Mouse (Mus musculus) MEL (cell line): ENCODE measurements around the gene Kctd11. TPM values are rescaled to one million over a fixed set of nuclear protein-coding genes. Genes with fewer than 3 reads are reported as not detected.
"Not testable (repeated sequence)": the region's sequence is repeated elsewhere in the genome, so short reads cannot be mapped to it uniquely, and the experiment has no call there.

Source experiments
- DNase-seq: peaks from one replicate; pipeline ENCODE4 v3.0.0; 2011; ENCODE audit warnings: low read depth, low spot score
- H3K27ac ChIP-seq: 2 replicates; pipeline ENCODE4 v1.5.1; 2012; ENCODE audit warnings: low read depth, mild to moderate bottlenecking, control low read depth, low read length, moderate library complexity; ENCODE audit not compliant: control insufficient read depth
- H3K27me3 ChIP-seq, 2 experiments: fragments of 150-350 bp in 1 of 2; sonication (generic) in 1 of 2; 2 replicates each; pipeline ENCODE4 v1.6.1; 2012; ENCODE audit warnings: low read length in 2 of 2, mild to moderate bottlenecking in 2 of 2, improper control_type of control experiment in 1 of 2, moderate library complexity in 1 of 2; ENCODE audit not compliant: insufficient read depth in 2 of 2, control insufficient read depth in 1 of 2
- H3K36me3 ChIP-seq, 2 experiments: 2 replicates each; pipeline ENCODE4 v1.6.1; 2012 to 2014; ENCODE audit warnings: low read length in 2 of 2, improper control_type of control experiment in 1 of 2, inconsistent platforms in 1 of 2, mild to moderate bottlenecking in 1 of 2; ENCODE audit not compliant: insufficient read depth in 2 of 2, control insufficient read depth in 1 of 2
- H3K4me1 ChIP-seq, 2 experiments: fragments of 150-350 bp in 1 of 2; sonication (generic) in 1 of 2; 2 replicates each; pipeline ENCODE4 v1.6.1; 2012; ENCODE audit warnings: low read length in 2 of 2, improper control_type of control experiment in 1 of 2, mild to moderate bottlenecking in 1 of 2; ENCODE audit not compliant: insufficient read depth in 2 of 2, control insufficient read depth in 1 of 2
- H3K4me3 ChIP-seq, 2 experiments: fragments of 150-350 bp in 1 of 2; sonication (generic) in 1 of 2; 2 replicates each; pipeline ENCODE4 v1.5.1; 2012; ENCODE audit warnings: low read depth in 2 of 2, low read length in 2 of 2, mild to moderate bottlenecking in 2 of 2, moderate library complexity in 2 of 2, control low read depth in 1 of 2, improper control_type of control experiment in 1 of 2; ENCODE audit not compliant: control insufficient read depth in 1 of 2, insufficient read depth in 1 of 2
- H3K79me2 ChIP-seq: 2 replicates; pipeline ENCODE4 v1.6.1; 2012; ENCODE audit warnings: mild to moderate bottlenecking, low read length, moderate library complexity; ENCODE audit not compliant: control insufficient read depth, poor library complexity, insufficient read depth
- H3K9ac ChIP-seq: 2 replicates; pipeline ENCODE4 v1.6.1; 2012; ENCODE audit warnings: low read depth, mild to moderate bottlenecking, control low read depth, low read length, moderate library complexity; ENCODE audit not compliant: control insufficient read depth, poor library complexity, severe bottlenecking
- H3K9me3 ChIP-seq: fragments of 150-350 bp; sonication (generic); replicated peaks from 2 replicates; pipeline ENCODE4 v1.6.1; 2012; ENCODE audit warnings: mild to moderate bottlenecking, low read length, improper control_type of control experiment, moderate library complexity; ENCODE audit not compliant: insufficient read depth
- CTCF ChIP-seq, 3 experiments: IDR thresholded peaks in 2 of 3; conservative IDR thresholded peaks in 1 of 3; 2 replicates each; pipeline ENCODE4 v1.5.1; 2011 to 2012; ENCODE audit warnings: low read length in 3 of 3, low read depth in 2 of 3, mild to moderate bottlenecking in 2 of 3, improper control_type of control experiment in 1 of 3, inconsistent platforms in 1 of 3, mixed read lengths in 1 of 3, moderate library complexity in 1 of 3; ENCODE audit not compliant: control insufficient read depth in 1 of 3, insufficient read depth in 1 of 3, poor library complexity in 1 of 3, severe bottlenecking in 1 of 3
- E2F4 ChIP-seq: IDR thresholded peaks from 2 replicates; pipeline ENCODE4 v1.6.1; 2011; ENCODE audit warnings: low read depth, low read length, improper control_type of control experiment, borderline replicate concordance
- EP300 ChIP-seq, 2 experiments: IDR thresholded peaks; 2 replicates each; pipeline ENCODE4 v1.6.1; 2011; ENCODE audit warnings: improper control_type of control experiment in 2 of 2, low read length in 2 of 2, low read depth in 1 of 2, mild to moderate bottlenecking in 1 of 2
- GATA1 ChIP-seq: IDR thresholded peaks from 2 replicates; pipeline ENCODE4 v1.6.1; 2011; ENCODE audit warnings: low read depth, low read length, improper control_type of control experiment
- HCFC1 ChIP-seq: IDR thresholded peaks from 2 replicates; pipeline ENCODE4 v1.6.1; 2012; ENCODE audit warnings: low read depth, mild to moderate bottlenecking, inconsistent platforms, low read length, improper control_type of control experiment, moderate library complexity
- MAFK ChIP-seq: IDR thresholded peaks from 2 replicates; pipeline ENCODE4 v1.6.1; 2011; ENCODE audit warnings: low read depth, mild to moderate bottlenecking, low read length, improper control_type of control experiment, borderline replicate concordance
- MAX ChIP-seq: IDR thresholded peaks from 2 replicates; pipeline ENCODE4 v1.6.1; 2011; ENCODE audit warnings: low read length, improper control_type of control experiment
- MAZ ChIP-seq: IDR thresholded peaks from 2 replicates; pipeline ENCODE4 v1.6.1; 2012; ENCODE audit warnings: low read depth, mild to moderate bottlenecking, inconsistent platforms, low read length, improper control_type of control experiment
- MEF2A ChIP-seq: IDR thresholded peaks from 2 replicates; pipeline ENCODE4 v1.6.1; 2014; ENCODE audit warnings: low read depth, mild to moderate bottlenecking, inconsistent platforms, low read length, improper control_type of control experiment; ENCODE audit not compliant: poor library complexity, insufficient replicate concordance, severe bottlenecking; ENCODE audit errors: extremely low read depth
- MXI1 ChIP-seq: IDR thresholded peaks from 2 replicates; pipeline ENCODE4 v1.6.1; 2011; ENCODE audit warnings: mild to moderate bottlenecking, low read depth, low read length, improper control_type of control experiment
- MYB ChIP-seq: IDR thresholded peaks from 2 replicates; pipeline ENCODE4 v1.6.1; 2011; ENCODE audit warnings: mild to moderate bottlenecking, low read depth, low read length, improper control_type of control experiment
- MYC ChIP-seq: IDR thresholded peaks from 2 replicates; pipeline ENCODE4 v1.6.1; 2011; ENCODE audit warnings: low read depth, mild to moderate bottlenecking, low read length, improper control_type of control experiment, moderate library complexity
- NELFE ChIP-seq: IDR thresholded peaks from 2 replicates; pipeline ENCODE4 v1.6.1; 2011; ENCODE audit warnings: low read depth, low read length, improper control_type of control experiment
- POLR2A ChIP-seq, 2 experiments: IDR thresholded peaks; 2 replicates each; pipeline ENCODE4 v1.6.1; 2011 to 2012; ENCODE audit warnings: low read length in 2 of 2, mild to moderate bottlenecking in 2 of 2, control low read depth in 1 of 2, improper control_type of control experiment in 1 of 2, low read depth in 1 of 2, moderate library complexity in 1 of 2; ENCODE audit not compliant: control insufficient read depth in 1 of 2, insufficient read depth in 1 of 2, poor library complexity in 1 of 2
- RAD21 ChIP-seq: IDR thresholded peaks from 2 replicates; pipeline ENCODE4 v1.6.1; 2011; ENCODE audit warnings: mild to moderate bottlenecking, low read depth, low read length, improper control_type of control experiment
- RCOR1 ChIP-seq: IDR thresholded peaks from 2 replicates; pipeline ENCODE4 v1.6.1; 2012; ENCODE audit warnings: low read depth, mild to moderate bottlenecking, inconsistent platforms, low read length, improper control_type of control experiment
- SIN3A ChIP-seq: IDR thresholded peaks from 2 replicates; pipeline ENCODE4 v1.6.1; 2012; ENCODE audit warnings: low read length, improper control_type of control experiment, inconsistent platforms
- SMC3 ChIP-seq: IDR thresholded peaks from 2 replicates; pipeline ENCODE4 v1.6.1; 2011; ENCODE audit warnings: low read depth, low read length, improper control_type of control experiment
- TCF12 ChIP-seq: IDR thresholded peaks from 2 replicates; pipeline ENCODE4 v1.6.1; 2014; ENCODE audit warnings: low read depth, mild to moderate bottlenecking, inconsistent platforms, low read length, improper control_type of control experiment, moderate library complexity
- USF2 ChIP-seq, 2 experiments: IDR thresholded peaks; 2 replicates each; pipeline ENCODE4 v1.6.1; 2011 to 2012; ENCODE audit warnings: improper control_type of control experiment in 2 of 2, low read length in 2 of 2, borderline replicate concordance in 1 of 2, inconsistent platforms in 1 of 2, low read depth in 1 of 2, mild to moderate bottlenecking in 1 of 2; ENCODE audit not compliant: insufficient read depth in 1 of 2
- polyA plus RNA-seq, 2 experiments: library from polyadenylated mRNA; stranded (reverse) in 1 of 2; unstranded in 1 of 2; fragments of >175 nt in 1 of 2; fragments of >200 nt in 1 of 2; gene quantifications; 2 replicates each; pipeline versions ENCODE4 v1.2.1 to v1.2.4; 2012; ENCODE audit warnings: low replicate concordance in 2 of 2, low read depth in 1 of 2; ENCODE audit not compliant: insufficient read length in 2 of 2, insufficient read depth in 1 of 2, missing spikeins in 1 of 2
- total RNA-seq: library from RNA; depleted of rRNA; stranded (reverse); fragments of 300-350 nt; gene quantifications from 2 replicates; pipeline ENCODE4 v1.2.3, GENCODE M21; 2012; rRNA removed

Kctd11 gene
- total RNA-seq = 0.19 and 0.26 TPM in 2 replicates
- polyA plus RNA-seq = under 1 TPM in 1 of 2 experiments, not detected in 1; 0.49 TPM

DNA sequence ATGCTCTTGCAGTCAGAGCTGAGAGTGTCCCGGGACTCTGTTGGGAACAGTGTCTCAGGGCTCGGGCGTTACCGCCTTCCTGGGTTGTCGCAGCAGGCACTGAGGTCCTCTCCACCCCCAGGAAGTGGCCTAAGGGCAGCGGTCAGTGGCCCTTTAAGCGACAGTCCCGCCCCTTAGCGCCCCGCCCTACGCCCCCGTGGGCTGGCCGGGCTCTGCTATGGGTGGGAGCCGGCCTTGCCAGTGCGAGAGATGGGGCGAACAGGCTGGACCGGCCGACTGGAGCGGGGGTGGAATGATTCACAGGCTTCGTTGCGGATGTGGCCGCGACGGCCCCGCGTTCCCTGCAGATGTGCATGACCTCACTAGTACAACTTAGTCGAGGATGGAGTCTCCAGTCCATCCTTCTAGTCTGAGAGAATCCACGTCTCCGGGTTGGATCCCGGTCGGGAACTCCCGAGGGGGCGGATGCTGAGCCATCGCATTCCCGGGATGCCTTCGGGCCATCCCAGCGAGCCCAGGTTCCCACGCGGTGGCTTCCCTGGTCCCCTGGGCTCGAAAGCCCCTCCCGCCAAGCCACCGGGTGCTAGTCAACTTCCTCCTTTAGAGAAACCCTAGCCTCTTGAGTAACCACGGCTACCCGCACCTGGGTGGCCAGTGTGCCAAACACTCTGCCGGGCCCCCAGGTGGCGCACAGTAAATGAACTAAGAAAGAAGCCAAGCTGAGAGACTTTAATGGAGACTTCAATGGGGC, at the start of gene Kctd11:
Gene Kctd11 (minus strand): TSS at position 554 of the 751 bp plus-strand sequence.
- H3K9me3 ChIP-seq = no peaks in the 10 kb centered on the region
- no peaks in the 10 kb centered on the region for H3K27me3 ChIP-seq
- no peaks in the 10 kb centered on the region for H3K79me2 ChIP-seq
- TF ChIP-seq CTCF (IDR thresholded peaks at IDR 0.05 in 2 of 3, conservative IDR thresholded peaks at IDR 0.05 in 1 of 3; ENCODE audit: control insufficient read depth in 1 of 3, insufficient read depth in 1 of 3, low read depth in 2 of 3, low read length in 3 of 3, poor library complexity in 1 of 3, severe bottlenecking in 1 of 3) = peak in 2 of 3 experiments; percentile 13 to 22; a peak in 2 of 6 replicates
- TF ChIP-seq SMC3 = 0 out of 2 replicates have a peak, but pooled peaks have one; percentile 20
- no peak for TF ChIP-seq EP300 (IDR thresholded peaks at IDR 0.05; ENCODE audit: low read depth in 1 of 2, low read length in 2 of 2)
- no peak for TF ChIP-seq RAD21
- peak; percentile 24; the same call in 1 of the 2 replicates for TF ChIP-seq MAZ
- TF ChIP-seq POLR2A (IDR thresholded peaks at IDR 0.05; ENCODE audit: control insufficient read depth in 1 of 2, insufficient read depth in 1 of 2, low read depth in 1 of 2, low read length in 2 of 2, poor library complexity in 1 of 2) = no peak; a peak in 1 of 4 replicates
- TF ChIP-seq MEF2A = no peak
- 0 out of 2 replicates have a peak, but pooled peaks have one; percentile 21 for TF ChIP-seq MAX
- 0 out of 2 replicates have a peak, but pooled peaks have one; percentile 18 for TF ChIP-seq SIN3A
- TF ChIP-seq, all 39 proteins: peak for 5
- peak within 1 kb of the TSS in 1 of 2 experiments; percentile 30; a peak in 2 of 4 replicates for H3K4me3 ChIP-seq
- H3K27ac ChIP-seq = no peak within 1 kb of the TSS
- peaks cover 14 to 61% of the 10 kb centered on the region in 2 experiments for H3K4me1 ChIP-seq
- DNase-seq = peak; percentile 51
- H3K9ac ChIP-seq = 0 out of 2 replicates have a peak within 1 kb of the TSS, but pooled peaks have one; percentile 10
- peaks cover 0 to 37% of the 10 kb centered on the region in 2 experiments; a peak in 2 of 4 replicates for H3K36me3 ChIP-seq

DNA sequence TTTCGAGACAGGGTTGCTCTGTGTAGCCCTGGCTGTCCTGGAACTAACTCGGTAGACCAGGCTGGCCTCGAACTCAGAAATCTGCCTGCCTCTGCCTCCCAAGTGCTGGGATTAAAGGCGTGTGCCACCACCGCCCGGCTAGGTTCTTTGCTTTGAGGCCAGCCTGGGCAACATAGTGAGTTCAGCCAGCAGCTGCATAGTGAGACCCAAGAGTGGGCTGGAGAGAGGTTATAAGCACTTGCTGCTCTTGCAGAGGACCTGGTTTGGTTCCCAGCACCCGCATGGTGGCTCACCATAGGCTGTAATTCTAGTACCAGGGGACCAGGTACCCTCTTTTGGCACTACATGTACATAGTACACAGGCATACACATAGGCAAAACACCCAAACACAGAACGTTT, 49.0 kb upstream of the Kctd11 start:
- H3K9me3 ChIP-seq, H3K27me3 ChIP-seq, H3K79me2 ChIP-seq, H3K4me3 ChIP-seq: not testable (repeated sequence)
- H3K36me3 ChIP-seq = peaks cover 0 to 34% of the 10 kb centered on the region in 2 experiments; a peak in 2 of 4 replicates
- 0 out of 2 replicates have a peak, but pooled peaks have one; percentile 3 for TF ChIP-seq MXI1
- TF ChIP-seq, all 39 proteins: peak for 1; not testable (repeated sequence) for 38
- Histone ChIP-seq H3K27ac (peak overlapping the region; percentile 74), H3K9ac (0 out of 2 replicates have a peak overlapping the region, but pooled peaks have one; percentile 8), H3K4me1 (peaks cover 9 to 35% of the 10 kb centered on the region in 2 experiments; a peak in 3 of 4 replicates)
- DNase-seq = peak; percentile 68

DNA sequence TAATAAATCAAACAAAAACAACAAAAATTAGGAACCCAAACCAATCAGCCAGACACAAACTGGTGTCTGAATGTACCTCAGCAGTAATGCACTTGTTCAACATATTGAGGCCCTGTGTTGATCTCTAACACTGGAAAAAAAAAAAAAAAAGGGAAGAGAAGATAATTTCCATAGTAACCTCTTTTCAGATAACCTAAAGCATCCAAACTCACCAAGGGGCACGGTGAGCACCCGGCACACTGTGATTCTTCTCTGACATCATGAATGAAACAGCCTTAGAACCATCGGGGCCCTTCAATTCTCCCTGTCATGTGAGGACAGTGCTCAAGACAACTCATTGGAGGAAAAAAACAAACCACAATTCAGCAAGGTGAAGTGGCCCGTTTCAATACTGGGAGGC, 48.5 kb upstream of the Kctd11 start:
- Histone ChIP-seq H3K9ac (no peak overlapping the region), H3K9me3 (no peaks in the 10 kb centered on the region), H3K36me3 (peaks cover 0 to 33% of the 10 kb centered on the region in 2 experiments; a peak in 2 of 4 replicates), H3K27me3 (no peaks in the 10 kb centered on the region), H3K4me3 (no peak overlapping the region), H3K4me1 (peaks cover 6 to 33% of the 10 kb centered on the region in 2 experiments; a peak in 3 of 4 replicates), H3K79me2 (no peaks in the 10 kb centered on the region), H3K27ac (peak overlapping the region; percentile 74)
- DNase-seq = peak; percentile 87
- peak in 1 of 2 experiments; percentile 29; a peak in 1 of 4 replicates for TF ChIP-seq POLR2A (IDR thresholded peaks at IDR 0.05; ENCODE audit: control insufficient read depth in 1 of 2, insufficient read depth in 1 of 2, low read depth in 1 of 2, low read length in 2 of 2, poor library complexity in 1 of 2)
- no peak for TF ChIP-seq RAD21
- peak; percentile 70 for TF ChIP-seq MXI1
- TF ChIP-seq GATA1 = peak; percentile 99
- no peak for TF ChIP-seq SMC3
- no peak for TF ChIP-seq USF2 (IDR thresholded peaks at IDR 0.05; ENCODE audit: borderline replicate concordance in 1 of 2, insufficient read depth in 1 of 2, low read depth in 1 of 2, low read length in 2 of 2)
- peak; percentile 74 to 94 for TF ChIP-seq EP300 (IDR thresholded peaks at IDR 0.05; ENCODE audit: low read depth in 1 of 2, low read length in 2 of 2)
- peak; percentile 42; the same call in 1 of the 2 replicates for TF ChIP-seq TCF12
- TF ChIP-seq MAFK = no peak
- TF ChIP-seq HCFC1 = peak; percentile 67
- no peak for TF ChIP-seq E2F4
- TF ChIP-seq CTCF (IDR thresholded peaks at IDR 0.05 in 2 of 3, conservative IDR thresholded peaks at IDR 0.05 in 1 of 3; ENCODE audit: control insufficient read depth in 1 of 3, insufficient read depth in 1 of 3, low read depth in 2 of 3, low read length in 3 of 3, poor library complexity in 1 of 3, severe bottlenecking in 1 of 3) = no peak
- TF ChIP-seq MYC = peak; percentile 84; the same call in 1 of the 2 replicates
- TF ChIP-seq NELFE = peak; percentile 33; the same call in 1 of the 2 replicates
- peak; percentile 91 for TF ChIP-seq RCOR1
- TF ChIP-seq MYB = no peak
